Mouse (Mus musculus): ENCODE results near the gene Styk1. TPM values are rescaled to one million over a fixed set of nuclear protein-coding genes. Genes with fewer than 3 reads are reported as not detected.

The Styk1 gene
- total RNA-seq, 2 experiments from 2014 or later, result not detected

DNA sequence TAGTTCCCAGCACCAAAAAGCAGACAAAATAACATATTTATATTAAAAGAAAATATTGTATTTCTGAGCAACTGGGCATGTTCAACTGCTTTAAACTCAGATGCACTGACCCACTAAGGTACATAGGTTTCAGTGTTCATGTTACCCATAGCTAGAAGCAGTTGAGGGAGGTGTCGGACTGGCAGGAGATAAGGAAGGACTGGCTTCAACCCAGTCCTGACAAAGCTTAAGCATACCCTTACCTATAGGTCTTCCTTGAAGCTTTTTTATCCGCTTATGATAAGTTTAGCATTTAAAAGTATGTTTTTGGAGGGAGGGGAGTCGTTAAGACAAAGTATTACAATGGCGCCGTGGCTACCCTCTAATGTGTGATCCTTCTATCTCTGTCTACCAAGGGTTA is 17.4 kb upstream of the Styk1 start:
- ATAC-seq (replicated peaks; ENCODE audit: low FRiP score, poor library complexity, severe bottlenecking), result no peak

DNA sequence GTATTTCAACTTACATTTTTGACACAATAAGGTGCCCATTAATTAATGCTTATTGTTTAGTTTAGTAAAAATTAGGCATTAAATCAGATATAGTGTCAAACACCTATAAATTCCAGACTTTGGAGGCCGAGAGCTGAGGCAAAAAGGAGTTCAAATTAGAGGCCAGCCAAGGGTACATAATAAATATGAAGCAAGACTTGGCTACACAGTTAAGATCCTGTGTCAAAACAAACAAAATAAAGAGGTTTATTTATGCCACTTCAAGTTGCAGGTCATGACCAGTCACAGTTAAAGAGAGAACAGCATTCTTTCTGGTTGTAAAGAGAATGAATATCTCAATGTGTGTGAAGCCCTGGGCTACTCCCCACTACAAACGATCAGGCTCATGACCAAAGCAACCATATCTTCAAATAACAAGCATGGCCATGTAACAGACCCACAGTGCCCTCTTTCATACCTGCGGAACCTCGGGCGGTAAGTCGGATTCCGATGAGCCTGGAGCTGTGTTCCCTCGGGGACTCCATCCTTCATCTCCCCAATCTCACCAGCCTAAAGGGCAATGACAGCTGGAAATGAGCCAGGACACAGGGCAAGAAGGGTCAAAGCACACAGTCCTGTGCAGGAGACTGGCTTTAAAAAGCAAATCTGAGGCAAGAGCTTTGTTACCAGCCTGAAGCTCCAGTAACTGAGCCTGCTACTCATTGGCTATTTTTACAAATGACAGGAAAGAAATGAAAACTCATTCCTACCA is 16.6 kb upstream of the Styk1 start:
- no peak for ATAC-seq (replicated peaks; ENCODE audit: low FRiP score, poor library complexity, severe bottlenecking)

DNA sequence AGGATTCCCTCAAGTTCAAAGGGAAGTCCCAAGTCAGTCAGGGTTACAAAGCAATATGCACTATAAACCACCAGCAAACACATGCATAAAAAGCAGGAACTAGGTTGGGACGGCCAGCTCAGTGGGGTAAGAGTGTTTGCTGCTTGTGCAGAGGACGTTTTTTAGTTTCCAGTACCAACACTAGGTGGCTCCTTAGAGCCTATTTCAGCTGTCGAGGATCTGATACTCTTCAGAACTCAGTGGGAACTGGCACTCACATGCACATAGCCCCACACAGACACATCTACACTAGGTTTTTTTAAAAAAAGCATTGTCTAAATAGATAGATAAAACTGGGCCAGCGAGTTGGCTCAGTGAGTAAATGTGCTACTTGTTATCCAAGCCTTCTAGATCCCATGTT is 13.7 kb upstream of the Styk1 start:
- ATAC-seq (replicated peaks; ENCODE audit: low FRiP score, poor library complexity, severe bottlenecking), result peak; percentile 55

DNA sequence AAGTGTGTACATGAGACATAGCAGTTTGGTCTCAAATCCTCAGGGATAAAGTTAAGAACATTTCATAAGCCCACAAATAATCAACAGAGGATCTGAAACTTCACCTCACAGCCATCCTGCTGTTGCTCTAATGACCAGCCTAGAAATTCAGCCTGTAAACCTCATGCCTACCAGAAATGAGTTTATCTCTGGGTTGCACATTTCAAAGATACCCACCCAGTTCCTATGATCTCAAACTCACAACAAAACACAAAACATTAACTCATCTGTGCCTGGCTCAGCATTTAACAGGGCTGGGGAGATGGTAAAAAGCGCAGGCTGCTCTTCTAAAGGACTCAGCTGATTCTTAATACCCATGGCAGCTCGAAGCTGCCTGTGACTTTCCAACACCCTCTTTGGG is 11.0 kb upstream of the Styk1 start:
- peak; percentile 81 for ATAC-seq (replicated peaks; ENCODE audit: low FRiP score, poor library complexity, severe bottlenecking)

DNA sequence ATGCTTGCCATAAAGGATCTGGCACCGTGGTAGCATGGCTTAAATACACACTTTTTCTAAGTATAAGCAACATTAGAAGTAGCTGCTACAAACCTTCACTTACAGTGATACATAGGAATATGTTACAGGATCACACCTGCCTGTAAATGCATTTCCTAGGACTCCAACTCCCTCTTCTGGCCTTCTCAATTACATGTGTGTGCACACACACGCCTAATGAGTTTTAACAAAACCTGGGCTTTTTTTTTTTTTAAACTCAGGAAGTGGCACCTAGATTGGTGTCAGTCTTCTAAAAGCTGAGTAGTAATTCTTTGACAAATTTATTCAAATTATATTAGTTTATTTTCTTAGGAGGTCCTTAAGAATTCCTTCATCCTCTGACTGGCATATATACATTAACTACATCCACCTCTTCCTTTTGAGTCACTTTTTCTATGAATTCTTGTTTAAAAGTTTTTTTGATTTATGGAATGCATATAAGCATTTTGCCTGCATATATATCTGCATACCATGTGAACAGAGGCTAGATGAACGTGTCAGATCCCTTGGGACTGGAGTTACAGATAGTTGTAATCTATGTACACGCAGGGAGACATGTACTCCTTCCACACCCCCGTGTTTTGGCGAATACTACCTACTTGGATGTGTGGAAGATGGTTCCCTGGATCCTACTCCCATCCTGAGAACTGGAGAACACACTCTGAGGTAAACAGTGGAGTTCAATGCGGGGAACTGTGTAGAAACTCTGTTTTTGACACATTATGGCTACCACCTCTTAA is 9.8 kb upstream of the Styk1 start:
- ATAC-seq (replicated peaks; ENCODE audit: low FRiP score, poor library complexity, severe bottlenecking), result peak; percentile 47

DNA sequence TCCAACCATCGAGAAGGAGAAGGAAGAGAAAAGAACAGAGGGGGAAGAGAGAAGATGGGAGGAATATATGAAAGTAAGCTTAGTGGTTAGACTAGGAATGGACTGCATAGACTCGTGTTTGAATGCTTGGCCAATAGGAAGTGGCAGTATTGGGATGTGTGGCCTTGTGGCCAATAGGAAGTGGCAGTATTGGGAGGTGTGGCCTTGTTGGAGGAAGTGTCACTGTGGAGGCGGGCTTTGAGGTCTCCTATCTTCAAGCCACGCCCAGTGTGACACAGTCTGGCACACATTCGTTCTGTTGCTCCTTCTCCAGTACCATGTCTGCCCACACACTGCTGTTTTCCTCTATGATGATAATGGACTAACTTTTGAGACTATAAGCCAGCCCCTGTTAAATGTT is 7.3 kb upstream of the Styk1 start:
- peak; percentile 49 for ATAC-seq (replicated peaks; ENCODE audit: low FRiP score, poor library complexity, severe bottlenecking)

DNA sequence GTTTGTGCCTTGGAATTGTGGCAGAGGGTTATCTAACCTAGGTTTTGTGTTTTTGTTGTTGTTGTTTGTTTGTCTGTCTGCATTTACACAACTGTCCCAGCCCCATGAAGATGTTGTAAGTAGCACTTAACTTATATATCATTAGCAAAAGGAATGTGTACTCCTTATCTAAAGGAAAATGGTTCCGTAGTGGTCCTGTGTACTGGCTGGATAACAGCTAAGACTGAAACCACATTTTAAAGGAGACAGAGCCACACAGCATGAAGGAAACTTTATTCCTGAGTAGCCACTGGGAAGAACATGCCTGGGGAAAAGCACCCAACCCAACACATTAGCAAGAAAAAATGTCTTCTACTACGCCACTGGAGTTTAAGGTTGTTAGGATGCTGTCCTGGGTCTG is 6.1 kb upstream of the Styk1 start:
- no peak for ATAC-seq (replicated peaks; ENCODE audit: low FRiP score, poor library complexity, severe bottlenecking)

DNA sequence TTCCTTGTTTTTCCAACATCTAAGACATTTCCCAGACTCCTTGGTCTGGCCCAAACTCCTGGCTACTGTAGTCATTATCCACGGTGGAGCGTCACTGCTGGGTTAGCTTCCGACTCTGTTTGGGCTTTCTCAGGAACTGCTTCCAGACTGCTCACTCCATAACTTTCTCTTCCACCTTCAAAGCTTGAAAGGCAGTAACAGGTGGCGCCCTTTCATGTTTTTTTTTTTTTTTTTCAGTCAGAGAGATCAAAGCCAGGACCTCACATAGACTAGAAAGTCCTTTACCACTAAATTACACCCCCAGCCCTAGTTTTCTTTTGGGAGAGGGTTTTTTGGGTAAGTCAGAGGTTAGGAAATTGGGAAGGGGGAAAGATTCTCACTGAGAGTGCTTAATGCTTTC is 1.5 kb upstream of the Styk1 start:
- no peak for ATAC-seq (replicated peaks; ENCODE audit: low FRiP score, poor library complexity, severe bottlenecking)

DNA sequence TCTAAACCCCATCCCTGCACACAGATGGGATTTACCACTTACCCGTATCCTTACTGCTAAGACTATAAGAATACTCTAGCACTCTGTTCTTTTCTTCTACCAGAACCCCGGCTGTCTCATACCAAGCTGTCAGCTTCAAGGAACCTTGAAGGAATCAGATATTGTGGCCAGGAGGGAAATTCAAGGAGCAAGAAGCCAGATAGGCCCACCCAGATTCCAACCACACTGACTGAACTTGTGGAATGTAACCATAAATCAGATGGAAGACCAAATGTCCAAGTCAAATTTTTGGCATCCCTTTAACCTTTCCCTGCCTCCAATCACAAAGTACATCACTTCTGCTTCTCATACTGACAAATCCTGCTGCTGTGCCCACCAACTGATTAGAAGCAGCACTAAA is 6.4 kb downstream of the Styk1 start:
- no peak for ATAC-seq (replicated peaks; ENCODE audit: low FRiP score, poor library complexity, severe bottlenecking)

DNA sequence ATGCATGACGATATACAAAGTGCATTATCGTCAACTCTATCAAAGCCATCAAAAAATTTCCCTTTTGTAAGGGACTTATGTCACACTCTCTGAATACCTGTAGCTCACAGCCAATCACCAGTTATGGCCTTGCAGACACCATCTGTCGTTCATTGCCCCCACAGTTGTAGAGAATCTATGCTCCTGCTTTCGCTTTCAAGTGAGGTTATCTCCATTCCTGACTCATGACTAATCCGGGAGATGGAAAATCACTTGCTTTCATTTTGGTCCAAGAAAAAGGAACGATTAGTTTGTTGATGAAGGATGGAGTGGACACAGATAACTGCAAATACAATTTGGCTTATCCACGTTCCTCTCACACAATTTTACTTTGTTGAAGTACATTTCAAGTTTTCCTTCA is 9.1 kb downstream of the Styk1 start:
- ATAC-seq (replicated peaks; ENCODE audit: low FRiP score, poor library complexity, severe bottlenecking), result no peak

DNA sequence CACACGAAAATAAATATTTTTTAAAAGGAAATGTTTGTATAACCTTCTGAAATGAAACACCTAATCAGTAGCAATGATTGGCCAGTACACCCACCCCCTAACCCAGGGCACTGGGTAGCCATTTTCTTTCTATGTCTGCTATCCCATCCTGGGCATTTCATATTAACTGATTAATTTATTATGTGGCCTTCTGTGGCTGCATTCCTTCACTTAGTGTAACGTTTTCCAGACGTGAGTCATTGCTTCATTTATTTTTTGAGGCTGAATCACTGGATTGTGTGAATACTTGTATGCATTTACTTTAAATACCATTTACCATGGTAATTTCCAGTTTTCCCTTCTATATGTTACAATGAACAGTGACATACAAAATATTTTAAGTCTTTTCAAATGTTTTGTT is 13.3 kb downstream of the Styk1 start:
- ATAC-seq (replicated peaks; ENCODE audit: low FRiP score, poor library complexity, severe bottlenecking), result no peak

DNA sequence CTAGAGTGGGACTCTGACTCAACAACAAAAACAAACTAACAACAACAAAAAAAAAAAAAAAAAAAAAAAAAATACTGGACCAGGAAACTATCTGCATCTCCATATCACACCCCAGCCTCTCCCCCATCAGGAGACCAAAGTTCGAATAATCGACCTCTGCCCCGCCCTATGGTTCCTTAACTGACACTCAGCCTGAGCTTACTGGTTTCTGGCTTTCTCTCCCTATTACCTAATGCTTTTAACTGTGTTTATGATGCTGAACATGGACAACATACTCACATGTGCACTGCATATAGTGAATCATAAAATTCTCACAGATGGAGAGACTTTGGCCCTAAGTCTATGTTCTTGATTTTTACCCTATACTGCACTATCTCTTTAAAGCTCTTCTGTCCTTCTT is 14.1 kb downstream of the Styk1 start:
- no peak for ATAC-seq (replicated peaks; ENCODE audit: low FRiP score, poor library complexity, severe bottlenecking)

DNA sequence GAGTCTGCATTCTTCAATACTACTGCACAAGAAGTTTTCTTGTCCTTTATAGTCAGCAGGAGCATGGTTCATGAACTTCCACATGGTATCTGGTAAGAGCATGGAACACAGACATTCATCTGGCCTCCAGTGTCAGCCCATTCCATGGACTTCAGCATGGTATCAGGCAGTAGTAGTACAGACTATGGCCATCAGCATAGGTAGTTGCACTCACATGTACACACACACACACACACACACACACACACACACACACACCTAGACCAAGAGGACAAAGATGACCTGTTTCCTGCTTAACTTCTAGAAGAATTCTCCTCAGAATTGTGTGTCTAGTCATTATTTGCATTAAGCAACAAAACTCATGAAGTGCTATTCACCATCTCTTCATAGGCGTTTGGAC is 14.6 kb downstream of the Styk1 start:
- no peak for ATAC-seq (replicated peaks; ENCODE audit: low FRiP score, poor library complexity, severe bottlenecking)

DNA sequence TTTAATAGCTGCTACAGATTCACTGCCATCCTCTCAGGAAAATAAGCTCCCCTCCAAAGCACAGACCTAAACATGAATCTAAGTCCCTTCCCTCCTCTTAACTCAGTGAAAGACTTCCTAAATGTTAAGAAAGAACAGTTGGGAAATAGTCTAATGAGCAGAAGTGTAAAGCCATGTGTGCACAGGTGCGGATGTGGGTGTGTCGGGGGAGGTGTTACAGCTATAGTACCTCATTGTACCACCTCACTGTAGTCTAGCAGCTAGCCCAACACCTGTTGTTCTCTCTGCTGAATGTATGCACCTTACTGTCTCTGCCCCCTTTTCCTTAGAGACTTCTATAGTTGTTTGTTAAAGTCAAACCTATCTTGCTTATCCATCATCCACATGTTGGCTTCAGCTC is 26.3 kb downstream of the Styk1 start:
- no peak for ATAC-seq (replicated peaks; ENCODE audit: low FRiP score, poor library complexity, severe bottlenecking)

DNA sequence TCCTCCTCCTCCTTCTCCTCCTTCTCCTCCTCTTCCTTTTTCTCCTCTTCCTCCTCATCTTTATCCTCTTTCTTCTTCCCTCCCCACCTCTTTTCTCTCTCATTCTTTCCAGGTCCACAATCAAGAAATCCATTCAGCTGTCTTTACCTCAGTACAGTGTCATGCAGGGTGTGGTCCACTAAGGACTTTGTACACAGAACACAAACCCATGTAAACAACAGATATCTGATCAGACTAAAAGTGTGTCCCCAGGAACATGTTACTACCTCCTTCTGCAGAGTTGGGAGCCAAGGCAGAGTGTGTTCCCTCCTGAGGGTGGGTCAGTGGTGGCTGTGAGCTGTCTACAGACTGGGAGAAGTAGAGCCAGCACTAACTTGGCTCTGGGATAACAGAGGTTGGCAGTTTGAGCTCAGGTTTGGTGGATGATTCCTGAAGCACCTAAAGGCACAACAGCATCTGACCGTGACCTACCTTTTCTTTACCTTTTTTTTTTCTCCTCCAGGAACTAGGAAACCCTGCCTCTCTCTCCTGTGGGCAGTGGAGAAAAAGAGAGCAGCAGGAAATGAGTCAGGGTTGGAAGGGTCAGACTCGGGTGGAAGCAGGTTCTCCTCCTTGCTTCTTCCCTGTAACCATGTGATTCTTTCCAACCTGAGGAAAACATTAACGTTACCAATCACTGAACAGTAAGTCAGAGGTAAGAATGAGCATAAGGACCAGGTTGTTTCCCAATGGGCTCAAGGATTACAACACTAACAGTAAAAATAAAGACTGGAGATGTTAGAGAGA is 31.4 kb downstream of the Styk1 start:
- no peak for ATAC-seq (replicated peaks; ENCODE audit: low FRiP score, poor library complexity, severe bottlenecking)

DNA sequence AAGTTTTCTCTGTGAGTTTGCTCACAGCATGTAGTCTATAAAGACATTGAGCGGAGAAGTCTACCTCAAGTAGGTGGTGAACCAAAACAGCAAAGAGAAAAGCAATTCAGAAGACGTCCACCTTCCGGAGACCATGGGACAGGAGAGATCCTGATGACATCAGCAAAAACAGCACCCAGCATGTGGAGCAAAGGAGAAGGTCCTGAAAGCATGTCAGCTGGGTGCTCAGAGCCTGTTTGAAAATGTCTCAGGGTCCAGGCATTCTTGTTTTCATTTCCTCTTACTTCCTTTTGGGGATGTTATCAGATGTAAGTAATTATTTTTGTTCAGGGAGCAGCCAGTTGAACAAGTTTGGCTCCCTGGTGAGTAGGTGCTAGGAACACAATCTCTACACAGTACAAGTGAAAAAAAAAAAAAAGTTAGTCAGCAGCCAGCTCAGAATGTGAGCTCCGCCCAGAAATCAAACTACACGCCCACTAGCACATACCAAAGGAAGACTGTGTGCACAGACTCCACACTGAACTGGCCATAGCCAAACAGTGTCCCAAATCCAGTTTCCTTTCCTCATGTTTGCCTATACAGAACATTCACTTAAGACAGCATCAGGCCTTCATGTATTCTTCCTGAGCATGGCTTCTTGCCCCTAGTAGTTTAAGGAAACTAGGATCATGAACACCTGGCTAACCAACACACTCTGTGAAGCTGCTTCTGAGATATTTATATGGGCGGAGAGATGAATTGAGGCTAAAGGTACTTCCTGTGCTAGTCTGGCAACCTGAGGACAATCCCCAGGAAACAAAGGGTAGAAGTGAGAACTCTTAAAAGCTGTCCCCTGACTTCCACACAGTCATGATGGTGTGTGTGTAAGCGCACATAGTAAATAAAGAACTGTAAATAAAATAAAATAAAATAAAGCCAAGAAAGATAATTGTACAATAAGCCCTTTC is 37.0 kb downstream of the Styk1 start:
- 0 out of 2 replicates have a peak, but pooled peaks have one; percentile 14 for ATAC-seq (replicated peaks; ENCODE audit: low FRiP score, poor library complexity, severe bottlenecking)

DNA sequence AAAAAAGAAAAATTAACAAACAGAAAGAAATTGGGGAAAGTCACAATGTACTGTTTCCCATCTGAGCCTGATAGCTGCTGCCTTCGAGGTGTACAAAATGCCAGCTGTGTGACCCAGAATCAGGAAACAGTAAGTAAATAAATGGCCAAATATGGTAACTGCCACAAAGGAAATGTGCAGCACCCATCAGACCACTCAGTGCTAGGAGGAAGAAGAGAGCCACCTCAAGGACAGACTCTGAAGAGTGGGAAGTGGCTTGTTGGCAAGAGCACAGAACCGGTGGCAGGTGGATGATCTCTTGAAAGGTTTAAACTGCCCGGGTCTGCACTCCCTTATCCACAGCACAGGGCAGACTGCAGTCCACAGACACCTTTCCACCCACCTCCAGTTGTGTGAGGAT is 45.4 kb downstream of the Styk1 start:
- no peak for ATAC-seq (replicated peaks; ENCODE audit: low FRiP score, poor library complexity, severe bottlenecking)

DNA sequence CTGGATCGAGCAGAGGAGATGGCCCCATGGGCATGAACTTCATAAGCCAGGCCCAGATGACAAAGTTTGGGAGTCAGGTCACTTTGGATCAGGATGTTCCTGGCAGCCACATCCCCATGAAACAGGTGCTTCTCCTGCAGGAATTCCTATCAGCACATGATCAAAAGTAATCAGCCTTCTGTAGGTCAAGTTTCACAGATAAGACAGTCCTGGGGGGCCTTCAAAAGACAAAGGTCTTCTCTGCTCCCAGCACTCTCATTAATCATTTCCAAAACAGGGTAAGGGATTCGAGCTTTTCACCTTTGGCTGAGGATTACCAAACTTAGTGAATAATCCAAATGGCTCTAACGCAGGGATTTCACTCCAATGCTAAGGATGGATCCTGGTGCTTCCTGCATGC is 48.6 kb downstream of the Styk1 start:
- no peak; the same call in 1 of the 2 replicates for ATAC-seq (replicated peaks; ENCODE audit: low FRiP score, poor library complexity, severe bottlenecking)

DNA sequence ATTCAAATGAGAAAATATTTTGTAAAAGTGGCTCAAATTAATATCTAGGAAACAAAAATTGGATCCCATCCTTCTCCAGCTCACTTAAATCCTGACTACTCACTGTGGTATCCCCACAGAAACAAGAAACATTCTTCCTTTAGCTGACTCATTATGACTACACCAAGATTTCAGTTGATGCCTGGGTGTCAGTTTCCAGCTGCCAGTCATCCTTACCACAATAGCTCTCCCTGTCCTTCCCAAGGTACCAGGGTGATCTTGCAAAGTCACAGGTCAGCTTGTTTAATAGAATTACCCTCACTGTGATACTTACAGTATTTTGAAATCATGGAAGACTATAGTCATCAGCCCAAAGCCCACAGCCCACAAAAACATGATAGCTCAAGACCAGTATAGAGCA is 54.9 kb downstream of the Styk1 start:
- ATAC-seq (replicated peaks; ENCODE audit: low FRiP score, poor library complexity, severe bottlenecking), result no peak
